ENCODE assay signal across 16 mouse cellular contexts in genomic region chr10:13276298-13276697, GRCm38 (mm10).
"Had no signal": no experiment of that assay in that cellular context is flagged by ENCODE, and none has a peak within 500 bp of the region (broad histone marks: within the 10 kb centered on the region; RNA-seq: fewer than 3 reads in every experiment).

No protein-coding gene starts in this region.

- H3K4me2 ChIP-seq: liver, embryonic 13.5 days; midbrain, embryonic 13.5 days; neural tube, embryonic 13.5 days had no signal

- ATAC-seq: midbrain, embryonic 13.5 days; midbrain, embryonic 16.5 days had no signal

- H3K27ac ChIP-seq: kidney, postnatal 0 days; left cerebral cortex, adult 2 months; liver, embryonic 13.5 days; midbrain, embryonic 10.5 days; midbrain, embryonic 13.5 days; neural tube, embryonic 13.5 days had no signal

- DNase-seq: kidney, postnatal 36 days; layer of hippocampus, postnatal 36 days; liver, embryonic 13.5 days; lung, adult 2 months; lung, postnatal 14 days; lung, postnatal 4 days; thymus, adult 18-20 months; thymus, postnatal 36 days had no signal

- H3K9ac ChIP-seq: liver, embryonic 13.5 days; midbrain, embryonic 13.5 days; neural tube, embryonic 13.5 days had no signal

- H3K4me1 ChIP-seq: liver, embryonic 13.5 days; megakaryocyte, embryonic 14.5 days; midbrain, embryonic 10.5 days; midbrain, embryonic 13.5 days; neural tube, embryonic 13.5 days had no signal

- H3K4me3 ChIP-seq: left cerebral cortex, adult 2 months; liver, embryonic 13.5 days; megakaryocyte, embryonic 14.5 days; midbrain, embryonic 10.5 days; midbrain, embryonic 13.5 days; myocyte; neural tube, embryonic 13.5 days had no signal

- H3K36me3 ChIP-seq: liver, embryonic 13.5 days; midbrain, embryonic 10.5 days; midbrain, embryonic 13.5 days; neural tube, embryonic 13.5 days had no signal

- H3K9me3 ChIP-seq: liver, embryonic 13.5 days; megakaryocyte, embryonic 14.5 days; midbrain, embryonic 10.5 days; midbrain, embryonic 13.5 days; neural tube, embryonic 13.5 days had no signal

- H3K27me3 ChIP-seq: liver, embryonic 13.5 days; megakaryocyte, embryonic 14.5 days; midbrain, embryonic 13.5 days; neural tube, embryonic 13.5 days had no signal
